Mouse (Mus musculus) adrenal gland, adult 2 months (tissue): ENCODE results near the gene Fer. TPM values are rescaled to one million over a fixed set of nuclear protein-coding genes. Genes with fewer than 3 reads are reported as not detected.

ENCODE experiments used
- DNase-seq: peaks from one replicate; pipeline ENCODE4 v3.0.0; 2021
- polyA plus RNA-seq: library from polyadenylated mRNA; depleted of rRNA; stranded (reverse); fragments of >200 nt; gene quantifications from 2 replicates; pipeline ENCODE4 v1.2.3, GENCODE M21; 2012; rRNA removed
- total RNA-seq, 2 experiments: library from RNA; stranded (reverse); gene quantifications; 2 replicates each; pipeline ENCODE4 v1.2.3; 2021

The Fer gene
- total and polyA plus RNA-seq, 3 experiments = 0.83 to 18.7 (median 17.6) TPM

DNA sequence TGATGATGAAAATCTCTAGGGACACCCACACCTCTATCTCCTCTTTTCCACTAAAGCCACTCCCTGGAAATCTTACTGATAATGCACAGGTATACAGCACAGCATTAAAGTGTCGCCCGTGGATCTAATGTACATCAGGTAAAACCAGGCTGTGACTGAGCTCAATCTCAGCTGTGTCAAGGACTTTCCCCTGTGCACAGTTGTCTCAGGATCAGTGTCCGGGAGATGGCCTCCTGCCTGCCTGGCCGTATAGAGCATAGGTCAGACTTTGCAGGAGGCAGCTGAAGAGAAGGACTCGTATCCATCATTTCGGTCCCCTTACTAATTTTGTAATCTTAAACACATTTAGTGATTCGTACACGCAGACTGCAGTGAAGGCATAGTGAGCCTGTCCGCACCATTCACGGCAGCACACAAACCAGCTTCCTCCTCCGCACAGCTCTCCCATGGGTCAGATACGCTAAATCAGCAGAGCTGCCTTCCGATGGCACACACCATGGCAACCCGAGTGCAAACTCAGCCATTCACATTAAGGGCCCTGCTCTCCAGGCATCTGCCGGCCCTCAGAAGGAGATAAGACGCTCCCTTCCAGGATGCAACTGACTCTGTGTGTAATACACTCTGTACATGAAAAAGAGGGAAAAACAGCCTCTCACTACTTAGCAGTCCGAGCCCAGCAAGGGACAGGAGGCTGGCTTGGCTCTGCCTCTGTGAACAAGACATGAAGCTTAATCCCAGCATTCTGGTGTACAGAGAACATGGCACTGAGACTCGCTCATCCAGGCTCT is 277.4 kb downstream of the Fer start:
- DNase-seq = no peak

GRCm38 (mm10) chr17:64141856-64142255 is 279.0 kb downstream of the Fer start:
- peak; percentile 6 for DNase-seq

DNA sequence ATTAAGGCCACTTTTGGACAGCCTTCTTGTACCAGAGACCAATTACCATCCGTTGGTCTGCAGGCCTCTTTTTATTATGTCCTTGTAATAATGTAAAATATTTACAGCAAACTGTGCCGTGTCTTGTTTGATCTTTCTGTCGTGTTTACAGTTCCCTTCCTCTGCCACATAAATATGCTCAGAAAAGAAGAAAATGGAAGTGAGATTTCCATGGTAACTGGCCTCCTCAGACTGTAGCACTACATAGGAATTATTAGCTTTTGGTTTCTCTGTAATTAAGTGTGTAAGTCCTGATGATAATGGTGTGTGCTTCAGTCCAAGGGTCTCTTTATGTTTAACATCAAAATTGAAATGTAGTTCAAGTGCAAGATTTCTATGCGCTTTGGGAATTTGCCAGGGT is 283.5 kb downstream of the Fer start:
- DNase-seq = no peak

- DNase-seq = no peak
These were observed 287.9 kb downstream of the Fer start for GRCm38 (mm10) chr17:64150717-64151116.

DNA sequence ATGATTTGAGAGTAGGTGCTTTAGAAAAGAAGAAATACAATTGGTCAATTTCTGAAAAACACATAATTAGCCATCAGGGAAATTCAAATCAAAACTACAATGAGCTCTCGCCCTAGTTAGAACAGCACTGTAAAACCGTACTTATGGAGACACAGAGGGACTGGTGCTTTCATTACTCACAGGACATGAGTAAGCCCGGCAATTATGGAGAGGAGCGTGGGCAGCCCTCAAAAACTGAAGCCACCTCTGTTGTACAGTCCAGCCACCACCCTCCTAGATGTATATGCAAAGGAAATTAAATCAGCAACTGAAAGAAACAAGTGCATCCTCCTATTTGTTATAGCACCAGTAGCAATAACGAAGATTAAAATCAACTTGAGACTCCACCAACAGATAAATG is 304.9 kb downstream of the Fer start:
- DNase-seq = no peak

GRCm38 (mm10) chr17:64170019-64170418 is 307.2 kb downstream of the Fer start:
- DNase-seq = no peak

DNA sequence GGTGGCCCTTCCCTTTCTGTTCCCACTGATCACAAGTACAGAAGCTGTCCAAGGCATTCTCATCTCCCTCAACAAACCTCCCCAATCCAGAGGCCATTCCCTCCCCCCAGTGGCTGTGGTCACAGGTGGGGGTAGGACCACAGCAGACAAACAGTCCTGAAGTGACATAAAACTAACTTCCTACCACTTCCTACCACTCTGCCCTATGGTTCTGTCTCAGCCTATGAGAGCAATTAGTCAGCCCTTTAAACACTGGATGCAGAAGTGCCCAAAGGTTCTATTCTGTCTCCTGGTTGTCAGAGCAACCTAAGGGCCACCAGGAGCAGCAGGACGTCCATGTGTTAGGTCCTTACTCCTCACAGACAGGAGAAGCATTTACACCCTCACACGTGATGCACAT is 309.6 kb downstream of the Fer start:
- no peak for DNase-seq

DNA sequence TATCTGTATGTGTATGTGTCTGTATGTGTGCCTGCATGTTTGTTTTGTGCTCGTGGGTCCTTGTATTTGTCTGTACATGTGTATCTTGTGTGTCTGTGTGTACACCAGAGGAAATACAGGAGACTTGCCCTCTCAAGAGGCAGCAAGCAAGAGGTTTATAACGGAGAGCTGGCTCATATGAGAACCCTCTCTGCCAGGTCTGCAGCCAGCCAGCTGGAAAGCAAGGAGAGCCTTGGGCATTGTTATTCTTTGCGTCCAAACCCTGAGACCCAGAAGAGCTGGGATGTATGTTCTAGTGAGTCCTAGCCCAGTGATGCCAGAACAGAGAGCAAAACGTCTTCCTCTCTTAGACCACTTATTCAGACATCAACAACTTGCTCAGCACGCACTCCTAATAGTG is 317.7 kb downstream of the Fer start:
- no peak for DNase-seq

- no peak for DNase-seq
These were observed 318.4 kb downstream of the Fer start for GRCm38 (mm10) chr17:64181291-64181690.

DNA sequence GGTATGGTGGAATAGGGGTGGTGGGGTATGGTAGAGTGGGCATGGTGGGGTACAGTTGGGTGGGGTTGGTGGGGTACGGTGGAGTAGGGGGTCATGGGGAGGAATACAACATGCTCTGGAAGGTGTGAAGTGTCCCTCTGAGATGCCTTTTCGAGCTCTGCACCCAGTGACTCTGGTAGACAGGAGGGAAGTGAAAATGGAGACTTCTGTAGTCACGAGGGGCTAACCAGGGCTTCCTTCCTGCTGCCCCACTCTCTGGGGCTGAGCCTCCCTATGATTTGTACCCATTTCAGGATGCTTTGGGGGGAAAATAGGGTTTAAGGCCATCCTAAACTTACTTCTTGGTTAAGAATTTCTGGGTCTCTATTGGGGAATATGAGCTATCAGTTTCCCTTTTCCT is 319.7 kb downstream of the Fer start:
- DNase-seq = no peak

- DNase-seq = no peak
These were observed 320.3 kb downstream of the Fer start for GRCm38 (mm10) chr17:64183196-64183595.

Other genes with a start within 250 kb of the Fer start
- gene A930002H24Rik, start 729 bp downstream of the Fer start, total RNA-seq = under 1 TPM in 1 of 2 experiments, not detected in 1; 0.66 TPM
- 1.7 and 2.1 TPM in 2 replicates for gene A930002H24Rik, start 729 bp downstream of the Fer start, polyA plus RNA-seq